Comparison of ENCODE assay signal across 7 mouse cellular contexts in genomic region chr11:86994330-86994729, GRCm38 (mm10). TPM values are rescaled to one million over a fixed set of nuclear protein-coding genes. Genes with fewer than 3 reads are reported as not detected.
DNase-seq lines count a peak whose midpoint lies in the region; ATAC-seq and TF ChIP-seq lines count a peak whose summit lies in the region.

No protein-coding gene starts in this region.

- no peaks in the 10 kb centered on the region for H3K27me3 ChIP-seq in MEL (ENCODE audit: control insufficient read depth in 1 of 2, insufficient read depth in 2 of 2, low read length in 2 of 2)
- H3K27me3 ChIP-seq in embryonic facial prominence, embryonic 11.5 days (ENCODE audit: control insufficient read depth, insufficient read depth, low read length): no peaks in the 10 kb centered on the region
- H3K27me3 ChIP-seq in intestine, embryonic 15.5 days (replicated peaks): no peaks in the 10 kb centered on the region
- no peaks in the 10 kb centered on the region for H3K27me3 ChIP-seq in liver, postnatal 0 days (ENCODE audit: insufficient read depth, low read length)

- TF ChIP-seq RAD21 in MEL (IDR thresholded peaks at IDR 0.05; ENCODE audit: low read depth, low read length): no peak

- no peak for TF ChIP-seq CTCF in MEL (IDR thresholded peaks at IDR 0.05 in 2 of 3, conservative IDR thresholded peaks at IDR 0.05 in 1 of 3; ENCODE audit: control insufficient read depth in 1 of 3, insufficient read depth in 1 of 3, low read depth in 2 of 3, low read length in 3 of 3, poor library complexity in 1 of 3, severe bottlenecking in 1 of 3)
- no peak for TF ChIP-seq CTCF in liver, postnatal 0 days (IDR thresholded peaks at IDR 0.05; ENCODE audit: low read depth)

- TF ChIP-seq EP300 in MEL (IDR thresholded peaks at IDR 0.05; ENCODE audit: low read depth in 1 of 2, low read length in 2 of 2): peak in 1 of 2 experiments; percentile 59; a peak in 2 of 4 replicates
- TF ChIP-seq EP300 in liver, postnatal 0 days (IDR thresholded peaks at IDR 0.05; ENCODE audit: low read depth): no peak

- no peaks in the 10 kb centered on the region for H3K9me3 ChIP-seq in MEL (replicated peaks; ENCODE audit: insufficient read depth, low read length)
- no peaks in the 10 kb centered on the region for H3K9me3 ChIP-seq in embryonic facial prominence, embryonic 11.5 days (replicated peaks; ENCODE audit: control insufficient read depth, low read length)
- no peaks in the 10 kb centered on the region for H3K9me3 ChIP-seq in intestine, embryonic 15.5 days
- H3K9me3 ChIP-seq in liver, postnatal 0 days (ENCODE audit: low read length): no peaks in the 10 kb centered on the region

- peak overlapping the region; percentile 59 for H3K9ac ChIP-seq in MEL (ENCODE audit: control insufficient read depth, low read depth, low read length, poor library complexity, severe bottlenecking)
- no peak overlapping the region for H3K9ac ChIP-seq in embryonic facial prominence, embryonic 11.5 days (replicated peaks; ENCODE audit: low read length)
- H3K9ac ChIP-seq in intestine, embryonic 15.5 days: 0 out of 2 replicates have a peak overlapping the region, but pooled peaks have one; percentile 53
- H3K9ac ChIP-seq in liver, postnatal 0 days (replicated peaks): peak overlapping the region; percentile 89

- H3K36me3 ChIP-seq in MEL (ENCODE audit: control insufficient read depth in 1 of 2, insufficient read depth in 2 of 2, low read length in 2 of 2): peaks cover 0 to 22% of the 10 kb centered on the region in 2 experiments; a peak in 2 of 4 replicates
- H3K36me3 ChIP-seq in embryonic facial prominence, embryonic 11.5 days (replicated peaks; ENCODE audit: control insufficient read depth, insufficient read depth, low read depth, low read length): no peaks in the 10 kb centered on the region
- H3K36me3 ChIP-seq in intestine, embryonic 15.5 days: no peaks in the 10 kb centered on the region
- H3K36me3 ChIP-seq in liver, postnatal 0 days (replicated peaks; ENCODE audit: insufficient read depth, low read length): no peaks in the 10 kb centered on the region

- no peaks in the 10 kb centered on the region; the same call in 1 of the 2 replicates for H3K79me2 ChIP-seq in MEL (ENCODE audit: control insufficient read depth, insufficient read depth, low read length, poor library complexity)

- TF ChIP-seq POLR2A in MEL (IDR thresholded peaks at IDR 0.05; ENCODE audit: control insufficient read depth in 1 of 2, insufficient read depth in 1 of 2, low read depth in 1 of 2, low read length in 2 of 2, poor library complexity in 1 of 2): no peak

- H3K4me2 ChIP-seq in embryonic facial prominence, embryonic 11.5 days (ENCODE audit: low read depth, low read length): peak overlapping the region; percentile 72; the same call in 1 of the 2 replicates
- peak overlapping the region; percentile 91 for H3K4me2 ChIP-seq in intestine, embryonic 15.5 days (replicated peaks)
- peak overlapping the region; percentile 95 for H3K4me2 ChIP-seq in liver, postnatal 0 days (ENCODE audit: low read depth, low read length)

- 17% methylated on average over 6 of the region's 6 CpGs for WGBS in embryonic facial prominence, embryonic 11.5 days
- 14% methylated on average over 6 of the region's 6 CpGs for WGBS in intestine, embryonic 15.5 days
- whole genome bisulfite sequencing in liver, postnatal 0 days (ENCODE audit: insufficient replicate concordance): 21% methylated on average over 6 of the region's 6 CpGs

- peaks cover 13 to 19% of the 10 kb centered on the region in 2 experiments for H3K4me1 ChIP-seq in MEL (ENCODE audit: control insufficient read depth in 1 of 2, insufficient read depth in 2 of 2, low read length in 2 of 2)
- peaks cover 7% of the 10 kb centered on the region for H3K4me1 ChIP-seq in embryonic facial prominence, embryonic 11.5 days (ENCODE audit: control insufficient read depth, insufficient read depth, low read length)
- H3K4me1 ChIP-seq in intestine, embryonic 15.5 days (replicated peaks): peaks cover 16% of the 10 kb centered on the region; the same call in 1 of the 2 replicates
- peaks cover 25% of the 10 kb centered on the region for H3K4me1 ChIP-seq in liver, postnatal 0 days (ENCODE audit: insufficient read depth)

- H3K27ac ChIP-seq in MEL (ENCODE audit: control insufficient read depth, low read depth, low read length): peak overlapping the region; percentile 78
- H3K27ac ChIP-seq in embryonic facial prominence, embryonic 11.5 days (replicated peaks; ENCODE audit: low read depth, low read length): no peak overlapping the region
- H3K27ac ChIP-seq in intestine, embryonic 15.5 days: peak overlapping the region; percentile 92
- peak overlapping the region; percentile 92 for H3K27ac ChIP-seq in liver, postnatal 0 days (ENCODE audit: low read depth)

- ATAC-seq in embryonic facial prominence, embryonic 11.5 days (replicated peaks; ENCODE audit: insufficient number of reproducible peaks, low FRiP score, low TSS enrichment, low read depth): no peak
- ATAC-seq in intestine, embryonic 15.5 days: peak; percentile 19; the same call in 1 of the 2 replicates
- ATAC-seq in liver, postnatal 0 days: no peak

- peak; percentile 59 for DNase-seq in MEL (ENCODE audit: low read depth, low spot score)
- no peak for DNase-seq in embryonic facial prominence, embryonic 11.5 days (ENCODE audit: low spot score)
- DNase-seq in liver, postnatal 0 days: peak; percentile 27
- DNase-seq in T-cell, adult 2 months (ENCODE audit: low spot score): no peak
- no peak for DNase-seq in right cerebral cortex, adult 2 months (ENCODE audit: low spot score in 2 of 2)
- no peak for DNase-seq in B cell, adult 2 months

- H3K4me3 ChIP-seq in MEL (ENCODE audit: control insufficient read depth in 1 of 2, insufficient read depth in 1 of 2, low read depth in 2 of 2, low read length in 2 of 2): peak overlapping the region; percentile 61 to 72
- peak overlapping the region; percentile 96; the same call in 1 of the 2 replicates for H3K4me3 ChIP-seq in embryonic facial prominence, embryonic 11.5 days (ENCODE audit: low read depth, low read length)
- peak overlapping the region; percentile 97 for H3K4me3 ChIP-seq in intestine, embryonic 15.5 days (replicated peaks)
- H3K4me3 ChIP-seq in liver, postnatal 0 days (ENCODE audit: low read depth, low read length): peak overlapping the region; percentile 88

TF ChIP-seq in MEL, 35 proteins besides CTCF, POLR2A, EP300 and RAD21:
- no peak for TF ChIP-seq NELFE (IDR thresholded peaks at IDR 0.05; ENCODE audit: low read depth, low read length)
- no peak for TF ChIP-seq JUND (IDR thresholded peaks at IDR 0.05; ENCODE audit: low read depth, low read length)
- peak; percentile 71; the same call in 1 of the 2 replicates for TF ChIP-seq MAZ (IDR thresholded peaks at IDR 0.05; ENCODE audit: low read depth, low read length)
- no peak for TF ChIP-seq ETS1 (IDR thresholded peaks at IDR 0.05; ENCODE audit: low read depth, low read length)
- TF ChIP-seq E2F4 (IDR thresholded peaks at IDR 0.05; ENCODE audit: borderline replicate concordance, low read depth, low read length): no peak
- no peak for TF ChIP-seq MEF2A (IDR thresholded peaks at IDR 0.05; ENCODE audit: extremely low read depth, insufficient replicate concordance, low read depth, low read length, poor library complexity, severe bottlenecking)
- TF ChIP-seq GABPA (IDR thresholded peaks at IDR 0.05; ENCODE audit: low read depth, low read length): no peak
- TF ChIP-seq RCOR1 (IDR thresholded peaks at IDR 0.05; ENCODE audit: low read depth, low read length): no peak
- TF ChIP-seq SMC3 (IDR thresholded peaks at IDR 0.05; ENCODE audit: low read depth, low read length): peak; percentile 5; the same call in 1 of the 2 replicates
- peak; percentile 42; the same call in 1 of the 2 replicates for TF ChIP-seq TCF12 (IDR thresholded peaks at IDR 0.05; ENCODE audit: low read depth, low read length)
- no peak for TF ChIP-seq KAT2A (conservative IDR thresholded peaks at IDR 0.05; ENCODE audit: low read depth, low read length)
- 0 out of 2 replicates have a peak, but pooled peaks have one; percentile 32 for TF ChIP-seq UBTF (IDR thresholded peaks at IDR 0.05; ENCODE audit: borderline replicate concordance, insufficient read depth, low read depth, low read length)
- TF ChIP-seq POLR2AphosphoS5 (IDR thresholded peaks at IDR 0.05; ENCODE audit: borderline replicate concordance, low read depth, low read length): no peak
- TF ChIP-seq BHLHE40 (IDR thresholded peaks at IDR 0.05; ENCODE audit: borderline replicate concordance, low read depth, low read length): no peak
- peak; percentile 29; the same call in 1 of the 2 replicates for TF ChIP-seq ELF1 (IDR thresholded peaks at IDR 0.05; ENCODE audit: low read depth, low read length)
- TF ChIP-seq MAFK (IDR thresholded peaks at IDR 0.05; ENCODE audit: borderline replicate concordance, low read depth, low read length): no peak
- peak; percentile 8; the same call in 1 of the 2 replicates for TF ChIP-seq SIN3A (IDR thresholded peaks at IDR 0.05; ENCODE audit: low read length)
- 0 out of 2 replicates have a peak, but pooled peaks have one; percentile 56 for TF ChIP-seq CHD1 (IDR thresholded peaks at IDR 0.05; ENCODE audit: low read depth, low read length)
- no peak for TF ChIP-seq POLR2AphosphoS2 (IDR thresholded peaks at IDR 0.05; ENCODE audit: low read length)
- no peak for TF ChIP-seq MXI1 (IDR thresholded peaks at IDR 0.05; ENCODE audit: low read depth, low read length)

RNA-seq across cellular contexts. Expression of gene Ypel2, which starts 0.8 kb away (rescaled TPM):
- total RNA-seq in MEL (2012; rRNA removed): 0.23 and 0.33 TPM in 2 replicates
- under 1 TPM in 1 of 2 experiments, not detected in 1; 0.52 TPM for polyA plus RNA-seq in MEL (2012; ENCODE audit: insufficient read depth in 1 of 2, insufficient read length in 2 of 2, low read depth in 1 of 2, low replicate concordance in 2 of 2, missing spikeins in 1 of 2)
- polyA plus RNA-seq in embryonic facial prominence, embryonic 11.5 days (2014; fragmentation: Nextera tagmentation; extraction: Ambion mirVana): 6.2 and 7.6 TPM in 2 replicates
- 7.5 TPM in 2 replicates for polyA plus RNA-seq in intestine, embryonic 15.5 days (2015; fragmentation: Nextera tagmentation; extraction: Ambion mirVana)
- polyA plus RNA-seq in liver, postnatal 0 days (2015; fragmentation: Nextera tagmentation; extraction: Ambion mirVana): 2.1 TPM in 2 replicates

Comparison
In these comparisons a context has a peak if more than half of its experiments do, and no peak if none do; other contexts are left out.
1. DNase-seq: peak in MEL (single experiment) and liver, postnatal 0 days (single experiment); none in embryonic facial prominence, embryonic 11.5 days (single experiment), T-cell, adult 2 months (single experiment), right cerebral cortex, adult 2 months (0 of 2) and B cell, adult 2 months (0 of 2).
2. Peak in every context shown above with its lines, with median percentiles within 50 percentile points of each other: H3K4me3 ChIP-seq and H3K4me2 ChIP-seq.